Mouse (Mus musculus): ENCODE results near the gene Ccdc80. TPM values are rescaled to one million over a fixed set of nuclear protein-coding genes. Genes with fewer than 3 reads are reported as not detected.
A peak's percentile ranks its signal among the peaks of the same experiment; 100 is the strongest.

Ccdc80 gene
- polyA plus RNA-seq (2015; fragmentation: Nextera tagmentation; extraction: Ambion mirVana) = 51.9 and 56.1 TPM in 2 replicates

DNA sequence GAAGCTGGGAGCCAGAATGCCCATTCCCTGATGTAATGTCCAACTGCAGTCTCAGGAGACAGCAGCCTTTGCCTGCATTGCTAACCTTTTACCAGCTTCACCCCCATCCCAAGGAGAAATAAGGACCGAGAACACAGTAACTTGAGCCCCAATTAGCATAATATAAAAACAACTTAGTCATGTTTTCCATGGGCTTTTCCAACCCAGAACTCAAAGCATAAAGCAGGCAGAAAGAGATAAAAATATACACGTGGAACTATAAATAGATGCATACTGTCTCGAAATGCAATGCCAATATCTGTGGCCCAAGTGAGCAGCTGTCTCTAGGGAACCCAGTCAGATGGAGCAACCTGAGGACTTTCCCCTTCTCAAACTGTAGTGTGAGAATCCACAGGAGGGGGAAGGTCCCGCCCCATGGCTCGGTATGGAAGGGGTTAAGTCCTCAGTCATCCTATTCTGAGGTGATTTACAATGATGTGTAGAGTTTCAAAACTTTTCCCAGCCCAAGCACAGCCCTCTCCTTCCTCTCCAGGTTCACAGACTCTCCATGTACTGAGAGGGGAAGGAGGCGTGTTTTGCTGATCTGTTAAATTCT lies at the start of gene Ccdc80:
Gene Ccdc80, plus strand, starts transcription at position 266 of the 595 bp plus-strand sequence.
- no peaks in the 10 kb centered on the region for H3K9me3 ChIP-seq (ENCODE audit: control insufficient read depth, low read length)
- ATAC-seq (ENCODE audit: low FRiP score, low TSS enrichment) (peak; percentile 68; the same call in 1 of the 2 replicates), DNase-seq (ENCODE audit: low spot score) (peak; percentile 43)
- WGBS = 11% methylated on average over 6 of the region's 6 CpGs
- H3K27ac ChIP-seq (replicated peaks) = peak within 1 kb of the TSS; percentile 83
- TF ChIP-seq EP300 (optimal IDR thresholded peaks at IDR 0.05) = no peak
- TF ChIP-seq CTCF (IDR thresholded peaks at IDR 0.05; ENCODE audit: low read depth) = no peak
- H3K4me3 ChIP-seq (ENCODE audit: low read depth, low read length) = peak within 1 kb of the TSS; percentile 47
- no peaks in the 10 kb centered on the region for H3K4me1 ChIP-seq (replicated peaks; ENCODE audit: control insufficient read depth, insufficient read depth)
- no peaks in the 10 kb centered on the region for H3K36me3 ChIP-seq (ENCODE audit: control insufficient read depth, insufficient read depth, low read length)
- peak within 1 kb of the TSS; percentile 58 for H3K4me2 ChIP-seq (replicated peaks; ENCODE audit: low read depth)
- H3K9ac ChIP-seq (ENCODE audit: low read length) = peak within 1 kb of the TSS; percentile 68
- no peaks in the 10 kb centered on the region for H3K27me3 ChIP-seq (ENCODE audit: control insufficient read depth, insufficient read depth, low read length)

DNA sequence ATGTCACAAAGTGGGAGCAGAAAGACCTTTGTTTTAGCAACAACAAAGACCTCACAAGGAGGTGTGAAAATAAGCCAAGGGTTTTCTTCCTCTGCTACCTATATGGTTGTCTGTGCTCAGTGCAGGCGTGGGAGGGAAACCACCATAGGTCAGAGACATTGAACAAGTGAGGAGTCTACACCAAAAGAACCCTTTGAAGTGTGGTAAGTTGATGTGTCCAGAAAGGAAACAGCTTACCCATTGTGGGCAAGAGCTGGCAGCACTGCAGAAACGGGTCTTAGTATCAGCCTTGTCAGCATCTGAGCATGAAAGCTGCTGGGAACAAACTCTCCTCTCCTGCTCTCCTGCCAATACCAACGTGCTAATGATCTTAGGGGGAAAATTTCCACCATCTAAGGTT lies 48.4 kb upstream of the Ccdc80 start:
- no peaks in the 10 kb centered on the region for H3K4me1 ChIP-seq (replicated peaks; ENCODE audit: control insufficient read depth, insufficient read depth)
- H3K9ac ChIP-seq (ENCODE audit: low read length) = no peak overlapping the region
- WGBS = 39% methylated on average over 3 of the region's 3 CpGs
- H3K27ac ChIP-seq (replicated peaks) = no peak overlapping the region
- H3K9me3 ChIP-seq (ENCODE audit: control insufficient read depth, low read length) = no peaks in the 10 kb centered on the region
- TF ChIP-seq EP300 (optimal IDR thresholded peaks at IDR 0.05) = no peak
- TF ChIP-seq CTCF (IDR thresholded peaks at IDR 0.05; ENCODE audit: low read depth) = no peak
- no peaks in the 10 kb centered on the region for H3K27me3 ChIP-seq (ENCODE audit: control insufficient read depth, insufficient read depth, low read length)
- no peak overlapping the region for H3K4me3 ChIP-seq (ENCODE audit: low read depth, low read length)
- DNase-seq (ENCODE audit: low spot score) (no peak), ATAC-seq (ENCODE audit: low FRiP score, low TSS enrichment) (no peak)
- H3K4me2 ChIP-seq (replicated peaks; ENCODE audit: low read depth) = no peak overlapping the region
- H3K36me3 ChIP-seq (ENCODE audit: control insufficient read depth, insufficient read depth, low read length) = no peaks in the 10 kb centered on the region

DNA sequence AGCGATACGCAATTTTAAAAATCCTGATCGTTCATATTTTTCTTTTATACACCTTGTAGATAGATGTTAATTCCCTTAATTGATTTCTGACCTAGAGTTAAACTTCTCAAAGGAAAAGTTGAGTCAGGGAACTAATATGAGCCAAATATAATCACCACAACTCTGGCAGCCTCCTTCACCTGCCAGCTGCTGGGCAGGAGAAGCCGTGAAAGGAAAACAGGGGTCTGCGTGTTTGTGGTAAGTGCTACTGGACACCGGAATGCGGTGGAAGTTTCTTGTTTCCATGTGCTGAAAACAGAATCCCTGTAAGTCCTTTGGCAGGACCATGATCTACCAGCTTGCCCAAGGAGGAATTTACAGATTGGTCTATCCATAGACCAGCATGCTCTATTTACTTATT lies 36.0 kb upstream of the Ccdc80 start:
- TF ChIP-seq EP300 (optimal IDR thresholded peaks at IDR 0.05) = no peak
- TF ChIP-seq CTCF (IDR thresholded peaks at IDR 0.05; ENCODE audit: low read depth) = no peak
- no peak overlapping the region for H3K4me2 ChIP-seq (replicated peaks; ENCODE audit: low read depth)
- ATAC-seq (ENCODE audit: low FRiP score, low TSS enrichment) (no peak), DNase-seq (ENCODE audit: low spot score) (no peak)
- no peaks in the 10 kb centered on the region for H3K4me1 ChIP-seq (replicated peaks; ENCODE audit: control insufficient read depth, insufficient read depth)
- H3K4me3 ChIP-seq (ENCODE audit: low read depth, low read length) = no peak overlapping the region
- H3K9me3 ChIP-seq (ENCODE audit: control insufficient read depth, low read length) = no peaks in the 10 kb centered on the region
- no peaks in the 10 kb centered on the region for H3K36me3 ChIP-seq (ENCODE audit: control insufficient read depth, insufficient read depth, low read length)
- peak overlapping the region; percentile 63 for H3K27ac ChIP-seq (replicated peaks)
- 84% methylated on average over 7 of the region's 7 CpGs for WGBS
- H3K9ac ChIP-seq (ENCODE audit: low read length) = no peak overlapping the region
- H3K27me3 ChIP-seq (ENCODE audit: control insufficient read depth, insufficient read depth, low read length) = no peaks in the 10 kb centered on the region

DNA sequence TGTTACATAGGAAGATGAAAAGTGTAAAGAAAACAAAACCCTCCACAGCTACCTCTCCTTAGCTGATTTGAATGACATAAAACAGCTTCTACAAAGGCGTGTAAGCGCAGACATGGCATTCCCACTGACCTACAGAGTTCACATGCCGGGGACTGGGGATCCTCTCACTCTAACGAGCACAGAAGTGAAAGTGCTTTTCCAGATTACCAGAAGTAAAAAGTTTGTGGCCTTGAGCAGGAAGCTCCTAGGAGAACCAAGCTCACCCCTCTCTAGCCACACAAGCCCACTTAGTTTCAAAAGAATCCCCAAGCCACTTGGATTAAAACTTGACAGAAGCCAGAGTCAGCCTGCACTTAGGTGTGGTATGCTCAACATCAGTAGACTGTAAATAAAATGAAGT lies 35.3 kb upstream of the Ccdc80 start:
- Histone ChIP-seq H3K4me1 (replicated peaks; ENCODE audit: control insufficient read depth, insufficient read depth) (no peaks in the 10 kb centered on the region), H3K27ac (replicated peaks) (peak overlapping the region; percentile 63), H3K9me3 (ENCODE audit: control insufficient read depth, low read length) (no peaks in the 10 kb centered on the region), H3K27me3 (ENCODE audit: control insufficient read depth, insufficient read depth, low read length) (no peaks in the 10 kb centered on the region), H3K9ac (ENCODE audit: low read length) (no peak overlapping the region), H3K4me3 (ENCODE audit: low read depth, low read length) (no peak overlapping the region), H3K4me2 (replicated peaks; ENCODE audit: low read depth) (no peak overlapping the region), H3K36me3 (ENCODE audit: control insufficient read depth, insufficient read depth, low read length) (no peaks in the 10 kb centered on the region)
- DNase-seq (ENCODE audit: low spot score) (no peak), ATAC-seq (ENCODE audit: low FRiP score, low TSS enrichment) (peak; percentile 38; the same call in 1 of the 2 replicates)
- TF ChIP-seq CTCF (IDR thresholded peaks at IDR 0.05; ENCODE audit: low read depth) (no peak), EP300 (optimal IDR thresholded peaks at IDR 0.05) (peak; percentile 57)
- 59% methylated on average over 4 of the region's 4 CpGs for WGBS

DNA sequence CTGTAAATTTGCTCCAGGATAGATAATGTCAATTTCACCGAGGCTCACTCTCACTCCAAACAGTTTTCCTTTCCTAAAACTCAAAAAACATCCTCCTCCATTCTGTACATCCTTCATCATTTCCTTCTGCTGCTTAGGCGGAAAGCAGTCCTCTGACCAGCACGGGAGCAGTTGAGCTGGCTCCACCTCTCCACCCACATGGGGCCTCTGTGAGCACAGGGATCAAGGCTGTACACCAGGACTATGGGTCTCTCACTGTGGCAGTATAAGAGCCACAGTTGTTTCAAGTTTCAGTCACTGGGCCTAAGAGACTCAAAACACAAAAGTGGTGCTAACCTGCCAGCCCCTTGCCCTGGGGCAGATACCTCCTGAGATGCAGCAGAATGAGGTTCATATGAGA lies 32.1 kb upstream of the Ccdc80 start:
- ATAC-seq (ENCODE audit: low FRiP score, low TSS enrichment) (no peak), DNase-seq (ENCODE audit: low spot score) (no peak)
- H3K9me3 ChIP-seq (ENCODE audit: control insufficient read depth, low read length) = no peaks in the 10 kb centered on the region
- 38% methylated on average over 3 of the region's 3 CpGs for WGBS
- H3K4me1 ChIP-seq (replicated peaks; ENCODE audit: control insufficient read depth, insufficient read depth) = no peaks in the 10 kb centered on the region
- no peaks in the 10 kb centered on the region for H3K36me3 ChIP-seq (ENCODE audit: control insufficient read depth, insufficient read depth, low read length)
- TF ChIP-seq CTCF (IDR thresholded peaks at IDR 0.05; ENCODE audit: low read depth) (no peak), EP300 (optimal IDR thresholded peaks at IDR 0.05) (no peak)
- no peak overlapping the region for H3K4me2 ChIP-seq (replicated peaks; ENCODE audit: low read depth)
- no peak overlapping the region for H3K4me3 ChIP-seq (ENCODE audit: low read depth, low read length)
- no peaks in the 10 kb centered on the region for H3K27me3 ChIP-seq (ENCODE audit: control insufficient read depth, insufficient read depth, low read length)
- no peak overlapping the region for H3K9ac ChIP-seq (ENCODE audit: low read length)
- H3K27ac ChIP-seq (replicated peaks) = no peak overlapping the region

DNA sequence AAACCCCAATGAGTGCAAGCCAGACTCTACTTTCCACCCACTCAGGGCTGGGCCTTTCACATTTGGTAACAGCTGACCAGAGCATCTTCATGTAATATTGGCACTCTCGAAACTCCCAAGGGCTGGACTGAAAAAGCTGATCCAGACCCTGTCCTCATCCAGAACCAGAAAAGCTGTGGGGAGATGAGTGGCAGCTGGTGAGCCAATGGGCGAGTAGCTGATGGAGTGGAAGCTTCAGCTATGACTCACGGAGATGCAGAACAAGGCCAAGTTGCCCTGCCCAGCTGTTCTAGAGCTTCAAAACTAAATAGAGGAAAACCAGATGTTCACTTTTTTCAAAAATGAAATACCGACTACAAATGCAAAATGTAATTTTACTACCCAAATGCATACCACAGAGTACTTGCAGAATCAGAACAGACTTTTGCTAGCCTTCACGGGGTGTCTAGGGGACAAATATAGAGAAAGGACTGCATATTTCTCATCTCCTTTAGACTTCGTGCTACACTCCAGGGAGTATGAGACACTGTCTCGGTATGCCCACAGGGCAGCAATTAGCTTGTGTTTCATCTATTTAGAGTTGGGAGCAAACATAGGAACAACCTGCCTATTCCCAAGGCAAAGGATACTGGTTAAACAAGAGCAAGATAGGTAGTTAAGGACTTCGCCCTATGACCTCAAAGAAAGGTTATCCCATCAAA lies 22.7 kb upstream of the Ccdc80 start:
- WGBS = 62% methylated on average over 8 of the region's 8 CpGs
- no peak overlapping the region for H3K4me2 ChIP-seq (replicated peaks; ENCODE audit: low read depth)
- H3K27ac ChIP-seq (replicated peaks) = no peak overlapping the region
- H3K9me3 ChIP-seq (ENCODE audit: control insufficient read depth, low read length) = no peaks in the 10 kb centered on the region
- H3K27me3 ChIP-seq (ENCODE audit: control insufficient read depth, insufficient read depth, low read length) = no peaks in the 10 kb centered on the region
- ATAC-seq (ENCODE audit: low FRiP score, low TSS enrichment) = peak; percentile 86; the same call in 1 of the 2 replicates
- no peak overlapping the region for H3K9ac ChIP-seq (ENCODE audit: low read length)
- no peak for DNase-seq (ENCODE audit: low spot score)
- no peaks in the 10 kb centered on the region for H3K36me3 ChIP-seq (ENCODE audit: control insufficient read depth, insufficient read depth, low read length)
- H3K4me3 ChIP-seq (ENCODE audit: low read depth, low read length) = no peak overlapping the region
- TF ChIP-seq CTCF (IDR thresholded peaks at IDR 0.05; ENCODE audit: low read depth) = no peak
- no peak for TF ChIP-seq EP300 (optimal IDR thresholded peaks at IDR 0.05)
- no peaks in the 10 kb centered on the region for H3K4me1 ChIP-seq (replicated peaks; ENCODE audit: control insufficient read depth, insufficient read depth)
